Mouse (Mus musculus) heart, postnatal 0 days (tissue): ENCODE data around the gene Slc23a2.

Source experiments
- CTCF ChIP-seq: IDR thresholded peaks from 2 replicates; pipeline ENCODE4 v1.5.1; 2016; ENCODE audit warnings: antibody characterized with exemption, control low read depth, low read depth
- EP300 ChIP-seq: IDR thresholded peaks from 2 replicates; pipeline ENCODE4 v1.6.1; 2016; ENCODE audit warnings: antibody characterized with exemption, low read depth

DNA sequence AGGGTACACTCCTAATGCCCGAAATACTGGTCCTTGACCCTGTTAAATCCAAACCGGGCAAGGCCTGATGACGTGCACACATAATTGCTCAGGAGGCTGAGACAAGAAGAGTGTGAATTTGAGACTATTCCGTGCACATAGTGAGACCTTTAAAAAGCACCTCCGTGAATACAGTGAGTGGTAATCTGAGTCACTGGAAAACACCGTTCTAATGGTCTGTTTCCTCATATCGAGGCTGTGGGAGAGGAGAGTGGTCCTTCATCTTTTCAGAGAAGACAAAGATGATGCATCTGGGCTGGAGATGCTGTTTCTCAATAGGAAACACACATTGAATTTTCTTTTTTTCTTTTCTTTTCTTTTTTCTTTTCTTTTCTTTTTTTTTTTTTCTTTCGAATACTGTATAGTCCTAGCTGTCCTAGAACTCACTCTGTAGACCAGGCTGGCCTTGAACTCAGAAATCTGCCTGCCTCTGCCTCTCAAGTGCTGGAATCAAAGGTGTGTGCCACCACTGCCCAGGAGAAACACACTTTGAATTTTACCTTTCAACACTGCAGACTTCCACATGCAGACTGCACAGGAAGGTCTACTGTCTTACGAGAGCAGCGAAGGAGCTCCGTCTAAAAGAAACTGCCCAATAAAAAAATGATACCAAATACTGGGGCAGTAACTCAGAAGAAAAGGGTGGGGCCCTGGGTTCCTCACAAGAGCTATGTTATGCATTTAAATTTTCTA is 113.4 kb downstream of the Slc23a2 start:
- TF ChIP-seq CTCF (no peak), EP300 (no peak)
